Mouse (Mus musculus): ENCODE results near the gene Mpeg1.

DNA sequence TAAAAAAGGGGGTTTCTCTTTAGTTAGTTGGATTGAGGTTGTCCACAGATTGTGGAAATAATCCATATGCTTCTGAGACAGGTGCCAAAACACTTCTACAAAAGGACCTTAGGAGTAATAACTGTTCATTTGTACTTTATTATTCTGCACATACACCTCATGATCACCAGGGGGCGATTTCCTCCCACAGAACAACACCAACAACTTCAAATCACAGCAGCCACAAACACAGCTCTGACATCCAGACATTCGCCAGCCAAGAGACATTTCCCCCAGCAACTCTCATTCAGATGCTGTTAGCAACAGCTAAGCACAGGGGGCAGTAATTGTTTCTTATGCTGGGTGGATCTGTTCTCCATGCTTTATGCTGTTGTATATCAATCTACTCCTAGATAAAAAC, 27.5 kb upstream of the Mpeg1 start:
- peak; percentile 27 for TF ChIP-seq CTCF (IDR thresholded peaks at IDR 0.05; ENCODE audit: control insufficient read depth, insufficient read depth, insufficient read length)
- TF ChIP-seq MAX (IDR thresholded peaks at IDR 0.05): no peak
- TF ChIP-seq CEBPB (IDR thresholded peaks at IDR 0.05; ENCODE audit: low read depth): no peak
